Mouse (Mus musculus) CH12.LX (cell line): Measurements from ENCODE around the gene Uso1. TPM values are rescaled to one million over a fixed set of nuclear protein-coding genes. Genes with fewer than 3 reads are reported as not detected.

Source experiments
- DNase-seq: peaks from one replicate; pipeline ENCODE4 v3.0.0-alpha.2; 2013; ENCODE audit errors: extremely low read depth
- H3K27ac ChIP-seq: 2 replicates; pipeline ENCODE4 v1.5.1; 2012; ENCODE audit warnings: low read depth, mild to moderate bottlenecking, control low read depth, moderate library complexity; ENCODE audit not compliant: insufficient read depth
- H3K27me3 ChIP-seq: replicated peaks from 2 replicates; pipeline ENCODE3; 2012; ENCODE audit warnings: inconsistent platforms
- H3K36me3 ChIP-seq, 2 experiments: replicated peaks in 1 of 2; 2 replicates each; pipeline versions ENCODE3 to v1.6.1; 2012; ENCODE audit warnings: inconsistent platforms in 1 of 2, low read length in 1 of 2, mild to moderate bottlenecking in 1 of 2, mixed read lengths in 1 of 2, moderate library complexity in 1 of 2; ENCODE audit not compliant: control insufficient read depth in 1 of 2, insufficient read depth in 1 of 2
- H3K4me1 ChIP-seq, 2 experiments: 2 replicates each; pipeline ENCODE4 v1.6.1; 2012; ENCODE audit warnings: inconsistent platforms in 1 of 2, moderate library complexity in 1 of 2; ENCODE audit not compliant: insufficient read depth in 2 of 2, control insufficient read depth in 1 of 2
- H3K4me2 ChIP-seq: 2 replicates; pipeline ENCODE4 v1.6.1; 2012; ENCODE audit warnings: low read depth, mild to moderate bottlenecking, control low read depth; ENCODE audit not compliant: poor library complexity, insufficient read depth, severe bottlenecking
- H3K4me3 ChIP-seq, 3 experiments: fragments of 150-350 bp in 1 of 3; sonication (generic) in 1 of 3; replicated peaks in 1 of 3; 2 replicates each; pipeline versions ENCODE3 to v1.5.1; 2011 to 2012; ENCODE audit warnings: low read depth in 2 of 3, low read length in 2 of 3, mild to moderate bottlenecking in 2 of 3, moderate library complexity in 2 of 3, control low read depth in 1 of 3, improper control_type of control experiment in 1 of 3, inconsistent platforms in 1 of 3, mixed read lengths in 1 of 3; ENCODE audit not compliant: poor library complexity in 1 of 3
- H3K79me2 ChIP-seq: replicated peaks from 2 replicates; pipeline ENCODE4 v1.6.1; 2012; ENCODE audit warnings: mild to moderate bottlenecking, moderate library complexity; ENCODE audit not compliant: control insufficient read depth, poor library complexity, insufficient read depth, severe bottlenecking; ENCODE audit errors: extremely low read depth
- H3K9ac ChIP-seq: 2 replicates; pipeline ENCODE4 v1.6.1; 2012; ENCODE audit warnings: low read depth, mild to moderate bottlenecking, control low read depth, moderate library complexity; ENCODE audit not compliant: insufficient read depth
- H3K9me3 ChIP-seq: replicated peaks from 2 replicates; pipeline ENCODE3; 2012; ENCODE audit warnings: low read length, inconsistent platforms, mixed read lengths
- BHLHE40 ChIP-seq: IDR thresholded peaks from 2 replicates; pipeline ENCODE4 v1.6.1; 2011; ENCODE audit warnings: mild to moderate bottlenecking, low read depth, low read length, improper control_type of control experiment
- CHD1 ChIP-seq: IDR thresholded peaks from 2 replicates; pipeline ENCODE4 v1.6.1; 2012; ENCODE audit warnings: low read depth, low read length, improper control_type of control experiment, inconsistent platforms
- ELF1 ChIP-seq: IDR thresholded peaks from 2 replicates; pipeline ENCODE4 v1.6.1; 2014; ENCODE audit warnings: low read depth, mild to moderate bottlenecking, inconsistent platforms, low read length, improper control_type of control experiment
- EP300 ChIP-seq: IDR thresholded peaks from 2 replicates; pipeline ENCODE4 v1.6.1; 2011; ENCODE audit warnings: low read length, improper control_type of control experiment
- GABPA ChIP-seq: IDR thresholded peaks from 2 replicates; pipeline ENCODE4 v1.6.1; 2012; ENCODE audit warnings: low read depth, low read length, improper control_type of control experiment, inconsistent platforms; ENCODE audit not compliant: insufficient replicate concordance
- MAFK ChIP-seq: IDR thresholded peaks from 2 replicates; pipeline ENCODE4 v1.6.1; 2011; ENCODE audit warnings: low read length, improper control_type of control experiment; ENCODE audit not compliant: insufficient replicate concordance
- MAX ChIP-seq: IDR thresholded peaks from 2 replicates; pipeline ENCODE4 v1.6.1; 2011; ENCODE audit warnings: low read length, improper control_type of control experiment
- MEF2A ChIP-seq: IDR thresholded peaks from 2 replicates; pipeline ENCODE4 v1.6.1; 2014; ENCODE audit warnings: low read depth, mild to moderate bottlenecking, inconsistent platforms, low read length, improper control_type of control experiment, borderline replicate concordance
- NRF1 ChIP-seq: IDR thresholded peaks from 2 replicates; pipeline ENCODE4 v1.6.1; 2014; ENCODE audit warnings: low read depth, mild to moderate bottlenecking, inconsistent platforms, low read length, improper control_type of control experiment, moderate library complexity
- POLR2A ChIP-seq: IDR thresholded peaks from 2 replicates; pipeline ENCODE4 v1.6.1; 2011; ENCODE audit warnings: low read depth, mild to moderate bottlenecking, improper control_type of control experiment, low read length
- TCF12 ChIP-seq: IDR thresholded peaks from 2 replicates; pipeline ENCODE4 v1.6.1; 2014; ENCODE audit warnings: low read depth, mild to moderate bottlenecking, inconsistent platforms, low read length, improper control_type of control experiment
- UBTF ChIP-seq: IDR thresholded peaks from 2 replicates; pipeline ENCODE4 v1.6.1; 2012; ENCODE audit warnings: low read depth, mild to moderate bottlenecking, inconsistent platforms, low read length, improper control_type of control experiment, moderate library complexity
- ZMIZ1 ChIP-seq: IDR thresholded peaks from 2 replicates; pipeline ENCODE4 v1.6.1; 2012; ENCODE audit warnings: low read depth, mild to moderate bottlenecking, inconsistent platforms, low read length, improper control_type of control experiment
- dilution Hi-C: fragments of 300-500 bp; cut with MboI; formaldehyde crosslinking; loops from 2 replicates; pipeline ENCODE4 v1.14.3; 2020; ENCODE audit warnings: low sequenced_read_pairs; ENCODE audit not compliant: extremely low pct_unique_long_range_greater_than_20kb, extremely low pct_ligation_motif_present
- in situ Hi-C: fragments of 300-500 bp; cut with MboI; formaldehyde crosslinking; loops from 3 replicates; pipeline ENCODE4 v1.14.3; 2019; ENCODE audit warnings: low sequenced_read_pairs, low pct_ligation_motif_present, low pct_unique_long_range_greater_than_20kb, mixed read lengths
- polyA plus RNA-seq: library from polyadenylated mRNA; unstranded; fragments of >175 nt; gene quantifications from 2 replicates; pipeline ENCODE4 v1.2.1, GENCODE M21; 2012; ENCODE audit warnings: low read depth; ENCODE audit not compliant: insufficient read length
- total RNA-seq, 2 experiments: library from RNA; depleted of rRNA; stranded (reverse); fragments of 300-350 nt in 1 of 2; fragments of >200 nt in 1 of 2; gene quantifications; 2 replicates each; pipeline ENCODE4 v1.2.3; 2012 to 2014

Gene Uso1
- total and polyA plus RNA-seq, 3 experiments = 19.9 to 63.7 (median 20.9) TPM

DNA sequence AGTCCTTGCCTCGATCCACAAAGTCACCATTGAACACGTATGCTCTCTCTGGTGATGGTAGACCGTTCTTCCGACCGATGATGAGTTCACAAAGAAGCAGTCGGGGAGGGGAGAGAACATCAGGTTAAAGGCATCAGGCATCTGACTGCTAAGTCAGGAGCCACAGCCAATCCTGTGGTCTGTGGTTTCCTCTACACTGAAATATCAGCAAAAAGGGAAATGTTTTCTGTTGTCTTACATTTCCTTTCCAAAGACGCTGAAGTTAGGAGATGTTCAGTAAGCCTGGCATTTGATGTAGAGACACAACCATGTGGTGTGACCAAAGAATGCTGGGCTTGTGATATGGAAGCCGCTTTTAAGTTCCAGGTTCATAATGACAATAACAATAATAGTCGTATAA lies 107.7 kb downstream of the Uso1 start:
- Histone ChIP-seq H3K79me2 (no peaks in the 10 kb centered on the region), H3K4me1 (peaks cover 3 to 7% of the 10 kb centered on the region in 2 experiments; a peak in 3 of 4 replicates), H3K4me2 (no peak overlapping the region), H3K4me3 (no peak overlapping the region), H3K27me3 (no peaks in the 10 kb centered on the region), H3K9me3 (no peaks in the 10 kb centered on the region), H3K9ac (no peak overlapping the region), H3K36me3 (peaks cover 0 to 3% of the 10 kb centered on the region in 2 experiments), H3K27ac (no peak overlapping the region)
- DNase-seq = no peak
- in situ Hi-C loops = no loop called here
- TF ChIP-seq BHLHE40 (0 out of 2 replicates have a peak, but pooled peaks have one; percentile 4), EP300 (no peak)
- dilution Hi-C loops = no loop called here

DNA sequence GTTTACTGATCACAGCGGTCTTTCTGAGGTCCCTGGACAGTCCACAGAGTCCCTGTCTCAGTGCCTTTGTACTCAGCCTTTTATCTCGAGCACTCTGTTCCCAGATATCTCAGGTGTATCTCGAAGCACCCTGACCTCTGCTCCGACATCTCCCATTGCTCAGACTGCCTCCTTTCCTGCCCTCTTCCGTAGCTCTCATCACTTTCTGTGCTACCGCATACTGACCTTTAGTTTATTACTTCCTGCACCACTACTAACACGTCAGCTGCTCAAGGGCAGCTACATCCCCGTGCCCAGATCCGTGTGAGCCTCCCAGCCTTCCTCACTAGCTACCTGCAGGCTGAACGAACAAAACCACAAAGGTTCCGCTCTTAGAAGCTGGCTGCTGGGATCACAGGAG lies 110.9 kb downstream of the Uso1 start:
- Histone ChIP-seq H3K9me3 (no peaks in the 10 kb centered on the region), H3K36me3 (peaks cover 0 to 3% of the 10 kb centered on the region in 2 experiments), H3K9ac (no peak overlapping the region), H3K4me2 (no peak overlapping the region), H3K79me2 (no peaks in the 10 kb centered on the region), H3K27ac (no peak overlapping the region), H3K4me3 (no peak overlapping the region), H3K4me1 (peaks cover 3 to 7% of the 10 kb centered on the region in 2 experiments; a peak in 3 of 4 replicates), H3K27me3 (no peaks in the 10 kb centered on the region)
- dilution Hi-C loops = no loop called here
- DNase-seq = no peak
- in situ Hi-C loops = no loop called here
- TF ChIP-seq POLR2A = no peak
- TF ChIP-seq MAX = no peak
- TF ChIP-seq ELF1 = no peak
- TF ChIP-seq BHLHE40 = no peak
- TF ChIP-seq MAFK = no peak
- no peak for TF ChIP-seq MEF2A
- no peak for TF ChIP-seq GABPA
- no peak for TF ChIP-seq UBTF

GRCm38 (mm10) chr5:92252031-92252430 lies 114.3 kb downstream of the Uso1 start:
- TF ChIP-seq ZMIZ1 (no peak), TCF12 (no peak), CHD1 (no peak), NRF1 (no peak)
- TF ChIP-seq, all 38 proteins: peak for 0
- Histone ChIP-seq H3K4me2 (no peak overlapping the region), H3K79me2 (no peaks in the 10 kb centered on the region), H3K36me3 (peaks cover 0 to 5% of the 10 kb centered on the region in 2 experiments), H3K9ac (no peak overlapping the region), H3K4me1 (no peaks in the 10 kb centered on the region; a peak in 1 of 4 replicates), H3K27me3 (no peaks in the 10 kb centered on the region), H3K9me3 (no peaks in the 10 kb centered on the region), H3K27ac (no peak overlapping the region), H3K4me3 (no peak overlapping the region)
- dilution Hi-C loops = no loop called here
- in situ Hi-C loops = no loop called here
- no peak for DNase-seq

Other genes with a start within 250 kb of the Uso1 start
- 24.4 and 32.4 TPM in 2 replicates for gene Rchy1, start 174.9 kb upstream of the Uso1 start, total RNA-seq (2012; rRNA removed)
- 33.1 and 34.1 TPM in 2 replicates for gene Rchy1, start 174.9 kb upstream of the Uso1 start, total RNA-seq (2014; rRNA removed)
- 24.8 and 28.2 TPM in 2 replicates for gene Rchy1, start 174.9 kb upstream of the Uso1 start, polyA plus RNA-seq
- gene Odaph, start 150.5 kb upstream of the Uso1 start, total RNA-seq (2012; rRNA removed) = 0.25 and 0.38 TPM in 2 replicates
- 1.7 and 2.2 TPM in 2 replicates for gene Odaph, start 150.5 kb upstream of the Uso1 start, total RNA-seq (2014; rRNA removed)
- gene Odaph, start 150.5 kb upstream of the Uso1 start, polyA plus RNA-seq = 1.9 and 3.3 TPM in 2 replicates
- 0.50 and 0.51 TPM in 2 replicates for gene Cdkl2, start 94.1 kb upstream of the Uso1 start, total RNA-seq (2012; rRNA removed)
- 0.54 and 0.81 TPM in 2 replicates for gene Cdkl2, start 94.1 kb upstream of the Uso1 start, total RNA-seq (2014; rRNA removed)
- gene Cdkl2, start 94.1 kb upstream of the Uso1 start, polyA plus RNA-seq = 1.0 and 1.1 TPM in 2 replicates
- gene G3bp2, start 54.2 kb upstream of the Uso1 start, total RNA-seq (2012; rRNA removed) = 38.8 and 55.9 TPM in 2 replicates
- gene G3bp2, start 54.2 kb upstream of the Uso1 start, total RNA-seq (2014; rRNA removed) = 99.7 and 103 TPM in 2 replicates
- 106 and 114 TPM in 2 replicates for gene G3bp2, start 54.2 kb upstream of the Uso1 start, polyA plus RNA-seq
- not detected in 2 replicates for gene U90926, start 77.5 kb downstream of the Uso1 start, total RNA-seq (2012; rRNA removed)
- not detected in 2 replicates for gene U90926, start 77.5 kb downstream of the Uso1 start, total RNA-seq (2014; rRNA removed)
- 0.49 TPM in 1 of 2 replicates, not detected in the other for gene U90926, start 77.5 kb downstream of the Uso1 start, polyA plus RNA-seq
- 11.9 and 16.5 TPM in 2 replicates for gene Ppef2, start 118.3 kb downstream of the Uso1 start, total RNA-seq (2012; rRNA removed)
- 41.4 and 48.8 TPM in 2 replicates for gene Ppef2, start 118.3 kb downstream of the Uso1 start, total RNA-seq (2014; rRNA removed)
- 11.9 and 14.3 TPM in 2 replicates for gene Ppef2, start 118.3 kb downstream of the Uso1 start, polyA plus RNA-seq
- 13.7 and 16.2 TPM in 2 replicates for gene Naaa, start 140.2 kb downstream of the Uso1 start, total RNA-seq (2012; rRNA removed)
- gene Naaa, start 140.2 kb downstream of the Uso1 start, total RNA-seq (2014; rRNA removed) = 13.5 and 15.4 TPM in 2 replicates
- gene Naaa, start 140.2 kb downstream of the Uso1 start, polyA plus RNA-seq = 11.5 and 14.5 TPM in 2 replicates
- 43.6 and 51.7 TPM in 2 replicates for gene Sdad1, start 172.5 kb downstream of the Uso1 start, total RNA-seq (2012; rRNA removed)
- gene Sdad1, start 172.5 kb downstream of the Uso1 start, total RNA-seq (2014; rRNA removed) = 62.9 and 63.7 TPM in 2 replicates
- gene Sdad1, start 172.5 kb downstream of the Uso1 start, polyA plus RNA-seq = 72.9 and 95.3 TPM in 2 replicates
- not detected in 2 replicates for gene Cxcl9, start 190.1 kb downstream of the Uso1 start, total RNA-seq (2012; rRNA removed)
- not detected in 2 replicates for gene Cxcl9, start 190.1 kb downstream of the Uso1 start, total RNA-seq (2014; rRNA removed)
- gene Cxcl9, start 190.1 kb downstream of the Uso1 start, polyA plus RNA-seq = not detected in 2 replicates
- 0.25 and 0.34 TPM in 2 replicates for gene Art3, start 193.9 kb downstream of the Uso1 start, total RNA-seq (2012; rRNA removed)
- gene Art3, start 193.9 kb downstream of the Uso1 start, total RNA-seq (2014; rRNA removed) = not detected in 2 replicates
- not detected in 2 replicates for gene Art3, start 193.9 kb downstream of the Uso1 start, polyA plus RNA-seq
- gene Cxcl10, start 211.0 kb downstream of the Uso1 start, total RNA-seq (2012; rRNA removed) = 0.30 and 0.55 TPM in 2 replicates
- 1.8 and 2.6 TPM in 2 replicates for gene Cxcl10, start 211.0 kb downstream of the Uso1 start, total RNA-seq (2014; rRNA removed)
- gene Cxcl10, start 211.0 kb downstream of the Uso1 start, polyA plus RNA-seq = 4.9 and 5.1 TPM in 2 replicates